Mouse (Mus musculus) cortical plate, adult 2 months (tissue): ENCODE results near the gene Snx25.

Experiments
- CTCF ChIP-seq: fragments of 200-500 bp; IDR thresholded peaks from 2 replicates; pipeline ENCODE4 v1.5.1; 2011; ENCODE audit warnings: mild to moderate bottlenecking, control low read depth, low read length; ENCODE audit not compliant: insufficient read depth; ENCODE audit errors: extremely low read depth
- POLR2A ChIP-seq: fragments of 200-500 bp; IDR thresholded peaks from 2 replicates; pipeline ENCODE4 v1.6.1; 2011; ENCODE audit warnings: mild to moderate bottlenecking, low read length, control low read depth; ENCODE audit not compliant: insufficient read depth; ENCODE audit errors: extremely low read depth

GRCm38 (mm10) chr8:46197673-46198072 lies 45.7 kb upstream of the Snx25 start:
- TF ChIP-seq CTCF, result no peak
- no peak for TF ChIP-seq POLR2A
